Mouse (Mus musculus) left cerebral cortex, adult 8-10 months (tissue): ENCODE measurements around the gene B4galt2. TPM values are rescaled to one million over a fixed set of nuclear protein-coding genes. Genes with fewer than 3 reads are reported as not detected.

Experiments used
- DNase-seq, 2 experiments: peaks; one replicate each; pipeline ENCODE4 v3.0.0; 2022; ENCODE audit warnings: low spot score in 2 of 2
- total RNA-seq, 4 experiments: library from RNA; stranded (reverse); gene quantifications; 2 replicates each; pipeline ENCODE4 v1.2.4; 2022

B4galt2 gene
- total RNA-seq, 4 experiments from 2014 or later = 73.0 to 85.0 (median 79.7) TPM

- peak in 1 of 2 experiments; percentile 48 for DNase-seq
These were observed 25.7 kb upstream of the B4galt2 start for GRCm38 (mm10) chr4:117908834-117909453.

DNA sequence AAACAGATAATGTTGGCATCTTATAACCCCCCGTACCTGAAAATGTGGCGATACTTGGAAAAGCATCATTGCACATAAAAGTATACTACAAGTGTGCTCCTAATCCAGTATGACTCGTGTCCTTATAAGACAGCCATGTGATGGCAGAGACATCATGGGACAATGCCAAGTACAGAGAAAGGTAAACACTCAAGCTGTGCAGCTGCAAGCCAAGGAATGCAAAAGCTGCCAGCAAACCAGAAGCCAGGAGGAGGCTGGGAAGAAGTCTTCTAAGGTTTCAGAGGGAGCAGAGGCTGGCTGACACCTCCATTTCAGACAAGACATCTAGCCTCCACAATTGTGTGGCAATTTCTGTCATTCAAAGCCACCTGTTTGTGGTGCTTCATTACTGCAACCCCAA, 22.9 kb upstream of the B4galt2 start:
- no peak for DNase-seq

DNA sequence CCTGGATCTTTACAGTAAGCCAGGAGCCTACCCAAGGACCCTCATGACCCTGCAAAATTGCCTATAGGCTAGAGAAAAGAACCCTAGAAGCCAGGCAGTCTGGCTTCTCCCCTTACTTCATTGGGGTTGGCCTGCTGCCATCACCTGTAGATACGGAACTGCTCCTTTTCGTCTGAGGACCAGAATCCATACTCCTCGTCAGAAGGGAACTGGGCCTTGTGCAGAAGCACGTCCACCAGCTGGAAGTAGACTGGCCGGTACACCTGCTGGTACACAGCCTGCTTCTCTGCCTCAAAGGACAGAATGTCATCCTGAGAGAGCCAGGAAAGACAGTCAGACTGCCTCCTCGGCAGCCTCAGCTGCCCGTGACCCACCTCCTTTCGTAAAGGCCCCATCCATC, 21.5 kb upstream of the B4galt2 start:
- DNase-seq = no peak

- DNase-seq = no peak
These were observed 20.8 kb upstream of the B4galt2 start for GRCm38 (mm10) chr4:117904094-117904493.

DNA sequence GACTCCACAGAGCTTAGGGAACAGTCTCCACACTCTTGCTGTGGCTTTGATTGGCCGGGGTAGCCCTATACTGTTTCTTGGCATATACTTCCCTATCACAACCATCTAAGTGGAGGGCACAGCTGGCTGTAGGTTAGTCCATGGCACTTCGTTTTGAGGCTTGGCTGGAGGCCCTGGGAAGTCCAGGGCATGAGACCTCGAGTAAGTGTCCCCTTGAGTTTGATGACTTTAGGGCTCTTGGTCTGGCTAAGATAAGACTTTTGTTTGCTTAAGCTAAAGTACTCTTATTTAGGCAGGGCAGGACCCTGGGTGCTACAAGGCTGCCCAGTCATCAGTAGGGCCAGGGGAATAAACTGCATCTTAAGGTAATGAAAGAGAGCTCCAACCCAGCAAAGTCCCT, 14.8 kb upstream of the B4galt2 start:
- DNase-seq = no peak

GRCm38 (mm10) chr4:117896031-117896430, 12.7 kb upstream of the B4galt2 start:
- DNase-seq = no peak

DNA sequence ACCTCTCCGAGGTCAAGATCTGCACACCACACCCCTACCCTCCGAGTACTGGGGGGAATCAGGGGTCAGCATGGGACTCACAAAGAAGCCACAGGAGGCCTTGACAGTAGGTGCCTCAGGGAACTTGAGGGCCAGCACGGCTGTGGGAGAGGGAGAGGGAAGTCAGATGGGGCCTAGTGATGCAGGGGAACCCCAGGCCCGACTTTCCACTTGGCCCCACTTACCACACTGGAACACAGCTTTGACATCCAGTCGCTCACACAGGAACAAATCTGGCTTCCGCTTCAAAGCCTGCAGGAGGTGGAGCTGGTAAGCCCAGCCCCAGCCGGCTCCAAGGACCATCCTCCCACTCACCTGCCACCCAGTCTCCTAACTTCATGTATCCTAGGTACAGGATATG, 12.1 kb upstream of the B4galt2 start:
- no peak for DNase-seq

- DNase-seq = no peak
These were observed 11.3 kb upstream of the B4galt2 start for GRCm38 (mm10) chr4:117894601-117895000.

- no peak for DNase-seq
These were observed 10.1 kb upstream of the B4galt2 start for GRCm38 (mm10) chr4:117893376-117893775.

GRCm38 (mm10) chr4:117891738-117892161, 8.5 kb upstream of the B4galt2 start, which contains the start of gene Dph2:
Gene Dph2, minus strand, starts transcription at chr4:117892032.
- DNase-seq = peak; percentile 54 to 88

DNA sequence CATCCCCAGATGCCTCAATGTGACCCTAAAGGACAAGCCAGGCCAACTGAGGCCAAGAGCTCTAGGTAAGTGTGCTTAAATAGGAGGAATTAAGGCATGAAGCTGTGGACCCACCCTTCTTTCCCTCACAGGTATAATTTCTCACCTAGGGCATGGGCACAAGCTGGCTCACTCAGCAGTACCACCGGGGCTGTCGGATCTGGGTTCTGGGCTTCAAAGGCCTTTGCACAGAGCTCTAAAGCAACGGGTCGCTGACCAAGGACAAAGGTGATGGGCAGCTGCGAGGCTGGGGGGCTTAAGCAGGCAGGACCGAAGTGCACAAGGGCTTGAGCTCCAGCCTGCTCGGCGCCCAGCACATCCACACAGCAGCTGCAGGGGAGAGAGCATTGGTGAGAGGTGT, 7.5 kb upstream of the B4galt2 start:
- no peak for DNase-seq

- no peak for DNase-seq
These were observed 6.7 kb upstream of the B4galt2 start for GRCm38 (mm10) chr4:117890031-117890430.

- DNase-seq = no peak
These were observed 6.2 kb upstream of the B4galt2 start for GRCm38 (mm10) chr4:117889471-117889870.

- no peak for DNase-seq
These were observed 4.6 kb upstream of the B4galt2 start for GRCm38 (mm10) chr4:117887920-117888319.

DNA sequence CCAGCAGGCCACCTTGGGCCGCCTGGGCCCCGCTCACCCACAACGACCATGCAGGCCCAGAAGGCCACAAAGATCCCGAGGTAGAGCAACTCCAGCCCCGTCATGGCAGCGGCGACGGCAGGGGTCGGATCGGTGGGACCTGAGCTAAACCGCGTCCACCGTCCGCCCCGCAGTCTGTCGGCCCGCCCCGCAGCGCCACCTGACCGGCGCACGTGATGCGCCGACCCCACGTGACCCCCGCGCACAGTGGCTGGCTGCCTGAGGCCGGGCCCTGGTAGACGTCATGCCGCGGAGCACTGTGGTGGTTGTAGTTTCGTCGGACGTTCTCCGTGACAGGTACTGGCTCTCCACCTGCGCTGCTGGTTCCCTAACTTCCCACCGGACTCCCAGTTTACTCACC, 3.8 kb upstream of the B4galt2 start, which contains the start of gene Atp6v0b:
Atp6v0b (minus strand) TSS at position 201 of the 400 bp plus-strand sequence.
- DNase-seq = peak; percentile 90 to 95

DNA sequence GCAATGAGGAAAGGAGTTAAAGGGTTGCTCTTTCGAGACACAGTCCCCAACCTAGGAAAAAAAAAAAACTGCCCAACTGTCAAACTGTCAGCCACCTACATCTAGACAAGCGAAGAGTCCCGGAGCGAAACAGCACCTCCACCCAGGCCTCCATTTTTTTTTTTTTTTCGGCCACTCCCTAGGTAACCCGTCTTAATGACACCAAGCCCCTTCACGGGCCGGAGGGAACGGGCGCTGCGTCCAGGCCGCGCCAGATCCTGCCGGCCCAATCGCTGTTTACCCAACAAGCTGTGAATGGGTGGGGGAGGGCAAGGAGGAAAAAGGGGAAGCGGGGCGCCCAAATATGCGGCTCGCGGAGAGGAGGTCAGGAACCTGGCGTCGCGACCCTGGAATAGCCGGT, 3.4 kb upstream of the B4galt2 start:
- no peak for DNase-seq

- DNase-seq = no peak
These were observed 2.7 kb upstream of the B4galt2 start for GRCm38 (mm10) chr4:117885994-117886393.

- DNase-seq = no peak
These were observed 1.8 kb upstream of the B4galt2 start for GRCm38 (mm10) chr4:117885093-117885492.

- DNase-seq = no peak
These were observed 859 bp upstream of the B4galt2 start for GRCm38 (mm10) chr4:117884146-117884545.

- DNase-seq = no peak
These were observed 4.6 kb downstream of the B4galt2 start for GRCm38 (mm10) chr4:117878703-117879102.

DNA sequence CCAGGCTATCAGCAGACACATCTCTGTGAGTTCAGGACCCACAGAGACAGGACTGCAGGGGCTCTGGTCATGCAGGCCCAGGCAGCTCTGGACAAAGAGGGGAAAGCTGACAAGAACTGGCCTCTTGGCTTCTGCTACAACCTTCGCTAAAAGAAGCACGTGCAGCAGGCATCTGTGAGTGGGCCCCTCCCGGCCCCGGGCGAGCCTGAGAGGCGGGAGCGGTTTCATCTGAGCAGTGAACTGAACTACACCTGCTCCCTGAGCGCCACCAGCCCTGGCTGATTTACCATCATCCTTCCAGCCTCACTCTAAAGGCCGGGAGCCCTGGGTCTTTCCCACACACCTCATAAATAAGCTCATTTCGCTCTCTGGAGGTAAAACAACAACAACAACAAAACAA, 5.0 kb downstream of the B4galt2 start:
- no peak for DNase-seq

DNA sequence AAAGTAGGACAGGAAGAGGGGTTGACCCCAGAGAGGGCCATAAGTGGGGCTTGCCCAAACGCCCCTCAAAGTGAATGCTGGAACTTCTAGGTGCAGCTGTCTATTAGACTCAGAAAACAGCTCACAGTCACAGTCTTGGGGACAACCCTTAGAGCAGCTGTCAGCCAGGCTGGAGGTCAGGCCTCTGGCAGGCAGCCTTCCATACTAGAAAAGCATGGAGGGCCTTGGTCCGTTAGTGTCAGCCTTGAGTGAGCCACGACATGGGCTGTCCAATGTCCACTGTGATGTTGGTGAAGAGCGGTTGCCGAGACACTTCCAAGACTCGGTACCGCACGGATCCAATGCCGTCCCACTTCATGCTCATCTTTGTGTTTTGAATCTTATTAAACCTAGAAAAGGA, 9.7 kb downstream of the B4galt2 start:
- no peak for DNase-seq

- no peak for DNase-seq
These were observed 10.8 kb downstream of the B4galt2 start, which contains the start of gene Ccdc24 for GRCm38 (mm10) chr4:117872471-117872886. Gene Ccdc24, minus strand, starts transcription at chr4:117872557.
